Mouse (Mus musculus): ENCODE measurements around the gene B4galnt2.
"Not testable (repeated sequence)": the region's sequence is repeated elsewhere in the genome, so short reads cannot be mapped to it uniquely, and the experiment has no call there.

Gene B4galnt2

GRCm38 (mm10) chr11:95896446-95897179 is 18.1 kb downstream of the B4galnt2 start:
- DNase-seq: no peak

GRCm38 (mm10) chr11:95890462-95891051 is 24.1 kb downstream of the B4galnt2 start:
- no peak for DNase-seq

GRCm38 (mm10) chr11:95879861-95880260 is 34.8 kb downstream of the B4galnt2 start:
- DNase-seq: not testable (repeated sequence)

GRCm38 (mm10) chr11:95876296-95876695 is 38.4 kb downstream of the B4galnt2 start:
- no peak for DNase-seq

GRCm38 (mm10) chr11:95875804-95876203 is 38.9 kb downstream of the B4galnt2 start:
- DNase-seq: no peak

GRCm38 (mm10) chr11:95869918-95870470 is 44.7 kb downstream of the B4galnt2 start:
- DNase-seq: no peak

GRCm38 (mm10) chr11:95869442-95869841 is 45.2 kb downstream of the B4galnt2 start:
- DNase-seq: no peak

GRCm38 (mm10) chr11:95861397-95861796 is 53.3 kb downstream of the B4galnt2 start:
- no peak for DNase-seq

- peak; percentile 43 for DNase-seq
Measured at GRCm38 (mm10) chr11:95860071-95860490, 54.6 kb downstream of the B4galnt2 start.

- no peak for DNase-seq
Measured at GRCm38 (mm10) chr11:95859468-95859855, 55.2 kb downstream of the B4galnt2 start.

GRCm38 (mm10) chr11:95858528-95859467 is 55.9 kb downstream of the B4galnt2 start:
- peak; percentile 97 for DNase-seq

GRCm38 (mm10) chr11:95857716-95858527 is 56.8 kb downstream of the B4galnt2 start:
- DNase-seq: no peak

GRCm38 (mm10) chr11:95857306-95857705 is 57.4 kb downstream of the B4galnt2 start:
- DNase-seq: peak; percentile 68

GRCm38 (mm10) chr11:95853684-95854083 is 61.0 kb downstream of the B4galnt2 start:
- peak; percentile 69 for DNase-seq

GRCm38 (mm10) chr11:95850898-95851297 is 63.8 kb downstream of the B4galnt2 start:
- no peak for DNase-seq

GRCm38 (mm10) chr11:95844935-95845334 is 69.8 kb downstream of the B4galnt2 start:
- DNase-seq: no peak

- DNase-seq: no peak
Measured at GRCm38 (mm10) chr11:95843421-95843950, 71.2 kb downstream of the B4galnt2 start.

- no peak for DNase-seq
Measured at GRCm38 (mm10) chr11:95842953-95843352, 71.7 kb downstream of the B4galnt2 start.

- DNase-seq: no peak
Measured at GRCm38 (mm10) chr11:95842074-95842681, 72.5 kb downstream of the B4galnt2 start, which contains the start of gene Abi3. Gene Abi3, minus strand, starts transcription at chr11:95842476.

- no peak for DNase-seq
Measured at GRCm38 (mm10) chr11:95841498-95841830, 73.2 kb downstream of the B4galnt2 start.
